Mouse (Mus musculus) CH12.LX (cell line): ENCODE data around the gene Oprm1. TPM values are rescaled to one million over a fixed set of nuclear protein-coding genes. Genes with fewer than 3 reads are reported as not detected.

ENCODE experiments used
- DNase-seq: peaks from one replicate; pipeline ENCODE4 v3.0.0-alpha.2; 2013; ENCODE audit errors: extremely low read depth
- H3K27ac ChIP-seq: 2 replicates; pipeline ENCODE4 v1.5.1; 2012; ENCODE audit warnings: low read depth, mild to moderate bottlenecking, control low read depth, moderate library complexity; ENCODE audit not compliant: insufficient read depth
- H3K27me3 ChIP-seq: replicated peaks from 2 replicates; pipeline ENCODE3; 2012; ENCODE audit warnings: inconsistent platforms
- H3K36me3 ChIP-seq, 2 experiments: replicated peaks in 1 of 2; 2 replicates each; pipeline versions ENCODE3 to v1.6.1; 2012; ENCODE audit warnings: inconsistent platforms in 1 of 2, low read length in 1 of 2, mild to moderate bottlenecking in 1 of 2, mixed read lengths in 1 of 2, moderate library complexity in 1 of 2; ENCODE audit not compliant: control insufficient read depth in 1 of 2, insufficient read depth in 1 of 2
- H3K4me1 ChIP-seq, 2 experiments: 2 replicates each; pipeline ENCODE4 v1.6.1; 2012; ENCODE audit warnings: inconsistent platforms in 1 of 2, moderate library complexity in 1 of 2; ENCODE audit not compliant: insufficient read depth in 2 of 2, control insufficient read depth in 1 of 2
- H3K4me2 ChIP-seq: 2 replicates; pipeline ENCODE4 v1.6.1; 2012; ENCODE audit warnings: low read depth, mild to moderate bottlenecking, control low read depth; ENCODE audit not compliant: poor library complexity, insufficient read depth, severe bottlenecking
- H3K4me3 ChIP-seq, 3 experiments: fragments of 150-350 bp in 1 of 3; sonication (generic) in 1 of 3; replicated peaks in 1 of 3; 2 replicates each; pipeline versions ENCODE3 to v1.5.1; 2011 to 2012; ENCODE audit warnings: low read depth in 2 of 3, low read length in 2 of 3, mild to moderate bottlenecking in 2 of 3, moderate library complexity in 2 of 3, control low read depth in 1 of 3, improper control_type of control experiment in 1 of 3, inconsistent platforms in 1 of 3, mixed read lengths in 1 of 3; ENCODE audit not compliant: poor library complexity in 1 of 3
- H3K79me2 ChIP-seq: replicated peaks from 2 replicates; pipeline ENCODE4 v1.6.1; 2012; ENCODE audit warnings: mild to moderate bottlenecking, moderate library complexity; ENCODE audit not compliant: control insufficient read depth, poor library complexity, insufficient read depth, severe bottlenecking; ENCODE audit errors: extremely low read depth
- H3K9ac ChIP-seq: 2 replicates; pipeline ENCODE4 v1.6.1; 2012; ENCODE audit warnings: low read depth, mild to moderate bottlenecking, control low read depth, moderate library complexity; ENCODE audit not compliant: insufficient read depth
- H3K9me3 ChIP-seq: replicated peaks from 2 replicates; pipeline ENCODE3; 2012; ENCODE audit warnings: low read length, inconsistent platforms, mixed read lengths
- BHLHE40 ChIP-seq: IDR thresholded peaks from 2 replicates; pipeline ENCODE4 v1.6.1; 2011; ENCODE audit warnings: mild to moderate bottlenecking, low read depth, low read length, improper control_type of control experiment
- CHD2 ChIP-seq: IDR thresholded peaks from 2 replicates; pipeline ENCODE4 v1.6.1; 2011; ENCODE audit warnings: low read length, improper control_type of control experiment
- E2F4 ChIP-seq: IDR thresholded peaks from 2 replicates; pipeline ENCODE4 v1.6.1; 2011; ENCODE audit warnings: low read depth, low read length, improper control_type of control experiment; ENCODE audit not compliant: insufficient replicate concordance
- ELF1 ChIP-seq: IDR thresholded peaks from 2 replicates; pipeline ENCODE4 v1.6.1; 2014; ENCODE audit warnings: low read depth, mild to moderate bottlenecking, inconsistent platforms, low read length, improper control_type of control experiment
- ETS1 ChIP-seq: conservative IDR thresholded peaks from 2 replicates; pipeline ENCODE4 v1.6.1; 2012; ENCODE audit warnings: low read depth, mild to moderate bottlenecking, inconsistent platforms, low read length, improper control_type of control experiment, moderate library complexity
- HCFC1 ChIP-seq: IDR thresholded peaks from 2 replicates; pipeline ENCODE4 v1.6.1; 2012; ENCODE audit warnings: low read depth, mild to moderate bottlenecking, inconsistent platforms, low read length, improper control_type of control experiment
- KAT2A ChIP-seq: IDR thresholded peaks from 2 replicates; pipeline ENCODE4 v1.6.1; 2012; ENCODE audit warnings: low read length, improper control_type of control experiment, inconsistent platforms; ENCODE audit not compliant: insufficient replicate concordance
- MAFK ChIP-seq: IDR thresholded peaks from 2 replicates; pipeline ENCODE4 v1.6.1; 2011; ENCODE audit warnings: low read length, improper control_type of control experiment; ENCODE audit not compliant: insufficient replicate concordance
- MAZ ChIP-seq: IDR thresholded peaks from 2 replicates; pipeline ENCODE4 v1.6.1; 2012; ENCODE audit warnings: low read depth, mild to moderate bottlenecking, inconsistent platforms, low read length, improper control_type of control experiment, moderate library complexity
- MXI1 ChIP-seq: IDR thresholded peaks from 2 replicates; pipeline ENCODE4 v1.6.1; 2011; ENCODE audit warnings: mild to moderate bottlenecking, low read depth, low read length, improper control_type of control experiment
- MYC ChIP-seq: IDR thresholded peaks from 2 replicates; pipeline ENCODE4 v1.6.1; 2011; ENCODE audit warnings: low read depth, mild to moderate bottlenecking, improper control_type of control experiment, low read length
- NELFE ChIP-seq: IDR thresholded peaks from 2 replicates; pipeline ENCODE4 v1.6.1; 2011; ENCODE audit warnings: low read depth, low read length, improper control_type of control experiment
- NRF1 ChIP-seq: IDR thresholded peaks from 2 replicates; pipeline ENCODE4 v1.6.1; 2014; ENCODE audit warnings: low read depth, mild to moderate bottlenecking, inconsistent platforms, low read length, improper control_type of control experiment, moderate library complexity
- PAX5 ChIP-seq: IDR thresholded peaks from 2 replicates; pipeline ENCODE4 v1.6.1; 2012; ENCODE audit warnings: low read length, inconsistent platforms, mixed read lengths
- SIN3A ChIP-seq: IDR thresholded peaks from 2 replicates; pipeline ENCODE4 v1.6.1; 2012; ENCODE audit warnings: low read length, improper control_type of control experiment, inconsistent platforms
- SMC3 ChIP-seq: IDR thresholded peaks from 2 replicates; pipeline ENCODE4 v1.6.1; 2011; ENCODE audit warnings: low read depth, low read length, improper control_type of control experiment
- TBP ChIP-seq: conservative IDR thresholded peaks from 2 replicates; pipeline ENCODE4 v1.6.1; 2011; ENCODE audit warnings: low read depth, low read length, improper control_type of control experiment
- TCF12 ChIP-seq: IDR thresholded peaks from 2 replicates; pipeline ENCODE4 v1.6.1; 2014; ENCODE audit warnings: low read depth, mild to moderate bottlenecking, inconsistent platforms, low read length, improper control_type of control experiment
- UBTF ChIP-seq: IDR thresholded peaks from 2 replicates; pipeline ENCODE4 v1.6.1; 2012; ENCODE audit warnings: low read depth, mild to moderate bottlenecking, inconsistent platforms, low read length, improper control_type of control experiment, moderate library complexity
- USF2 ChIP-seq: conservative IDR thresholded peaks from 2 replicates; pipeline ENCODE4 v1.6.1; 2011; ENCODE audit warnings: low read depth, low read length, improper control_type of control experiment
- ZKSCAN1 ChIP-seq: IDR thresholded peaks from 2 replicates; pipeline ENCODE4 v1.6.1; 2012; ENCODE audit warnings: low read depth, inconsistent platforms, low read length, improper control_type of control experiment, borderline replicate concordance
- ZNF384 ChIP-seq: IDR thresholded peaks from 2 replicates; pipeline ENCODE4 v1.6.1; 2012; ENCODE audit warnings: low read depth, low read length, improper control_type of control experiment, inconsistent platforms
- dilution Hi-C: fragments of 300-500 bp; cut with MboI; formaldehyde crosslinking; loops from 2 replicates; pipeline ENCODE4 v1.14.3; 2020; ENCODE audit warnings: low sequenced_read_pairs; ENCODE audit not compliant: extremely low pct_unique_long_range_greater_than_20kb, extremely low pct_ligation_motif_present
- in situ Hi-C: fragments of 300-500 bp; cut with MboI; formaldehyde crosslinking; loops from 3 replicates; pipeline ENCODE4 v1.14.3; 2019; ENCODE audit warnings: low sequenced_read_pairs, low pct_ligation_motif_present, low pct_unique_long_range_greater_than_20kb, mixed read lengths
- polyA plus RNA-seq: library from polyadenylated mRNA; unstranded; fragments of >175 nt; gene quantifications from 2 replicates; pipeline ENCODE4 v1.2.1, GENCODE M21; 2012; ENCODE audit warnings: low read depth; ENCODE audit not compliant: insufficient read length
- total RNA-seq, 2 experiments: library from RNA; depleted of rRNA; stranded (reverse); fragments of 300-350 nt in 1 of 2; fragments of >200 nt in 1 of 2; gene quantifications; 2 replicates each; pipeline ENCODE4 v1.2.3; 2012 to 2014

Gene Oprm1
- total and polyA plus RNA-seq, 3 experiments, result not detected

DNA sequence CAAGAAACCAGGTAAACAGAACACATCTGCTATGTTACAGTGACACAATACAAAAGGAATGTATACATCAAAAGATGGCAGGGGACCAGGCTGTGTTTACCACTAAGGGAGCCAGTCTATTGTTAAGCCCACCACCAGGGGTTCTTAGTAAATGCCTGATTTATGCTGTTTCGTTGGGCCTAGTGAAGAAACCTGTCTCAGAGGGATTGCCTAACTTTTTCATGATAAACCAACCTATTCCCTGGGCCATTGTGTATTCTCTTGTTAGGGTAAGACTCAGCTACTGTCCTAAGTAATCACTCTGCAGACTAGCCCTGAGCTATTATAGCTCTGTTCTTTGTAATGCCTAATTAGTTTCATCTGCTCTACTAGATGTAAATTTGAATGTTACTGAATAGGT, 62.3 kb downstream of the Oprm1 start:
- H3K27me3 ChIP-seq, result no peaks in the 10 kb centered on the region
- H3K4me3 ChIP-seq, result no peak overlapping the region
- TF ChIP-seq MYC, result no peak
- no peak for TF ChIP-seq USF2
- no peak overlapping the region for H3K9ac ChIP-seq
- dilution Hi-C loops (no loop called here), in situ Hi-C loops (no loop called here)
- no peak overlapping the region for H3K4me2 ChIP-seq
- H3K79me2 ChIP-seq, result no peaks in the 10 kb centered on the region
- no peaks in the 10 kb centered on the region for H3K4me1 ChIP-seq
- DNase-seq, result no peak
- H3K9me3 ChIP-seq, result no peaks in the 10 kb centered on the region
- H3K27ac ChIP-seq, result no peak overlapping the region
- H3K36me3 ChIP-seq, result no peaks in the 10 kb centered on the region

DNA sequence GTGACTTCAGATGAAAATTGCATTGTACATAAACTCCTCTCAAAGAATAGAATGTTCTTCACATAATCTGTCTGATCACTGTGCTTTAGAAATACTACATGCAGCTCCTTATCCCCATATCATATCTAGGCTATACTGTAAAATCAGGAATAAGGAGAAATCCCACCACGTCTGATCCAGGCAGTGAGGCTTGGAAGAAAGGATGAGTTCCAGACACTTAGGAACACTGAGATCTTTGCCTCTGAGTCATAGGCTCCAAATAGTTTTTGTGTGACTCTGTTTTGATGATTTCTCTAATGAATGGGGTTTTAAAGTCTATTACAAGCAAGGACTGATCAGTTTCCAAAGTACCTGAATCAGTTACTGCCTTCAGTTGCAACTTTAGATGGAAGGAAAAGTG, 83.9 kb downstream of the Oprm1 start:
- in situ Hi-C loops, result no loop called here
- TF ChIP-seq ZNF384 (no peak), ETS1 (no peak), BHLHE40 (no peak), CHD2 (no peak), MXI1 (no peak), SMC3 (no peak), ELF1 (no peak), TBP (no peak), MAZ (no peak)
- dilution Hi-C loops, result no loop called here
- no peak for DNase-seq
- Histone ChIP-seq H3K27me3 (no peaks in the 10 kb centered on the region), H3K4me2 (no peak overlapping the region), H3K27ac (no peak overlapping the region), H3K9ac (no peak overlapping the region), H3K4me3 (no peak overlapping the region), H3K9me3 (no peaks in the 10 kb centered on the region), H3K36me3 (no peaks in the 10 kb centered on the region), H3K79me2 (no peaks in the 10 kb centered on the region), H3K4me1 (no peaks in the 10 kb centered on the region)

- dilution Hi-C loops, result no loop called here
- no peak overlapping the region for H3K4me3 ChIP-seq
- H3K4me2 ChIP-seq, result no peak overlapping the region
- TF ChIP-seq KAT2A, result no peak
- no peak for TF ChIP-seq PAX5
- TF ChIP-seq SIN3A, result no peak
- TF ChIP-seq SMC3, result no peak
- no peak for TF ChIP-seq TCF12
- no peak for TF ChIP-seq ELF1
- TF ChIP-seq MAFK, result no peak
- no peak for TF ChIP-seq ZKSCAN1
- no peak for TF ChIP-seq TBP
- no peak for TF ChIP-seq NELFE
- TF ChIP-seq UBTF, result no peak
- TF ChIP-seq NRF1, result no peak
- no peak for TF ChIP-seq E2F4
- no peak for TF ChIP-seq HCFC1
- no peak for TF ChIP-seq ETS1
- TF ChIP-seq, all 38 proteins: peak for 0
- H3K9ac ChIP-seq, result no peak overlapping the region
- H3K79me2 ChIP-seq, result no peaks in the 10 kb centered on the region
- H3K36me3 ChIP-seq, result no peaks in the 10 kb centered on the region
- DNase-seq, result no peak
- H3K27me3 ChIP-seq, result no peaks in the 10 kb centered on the region
- no peak overlapping the region for H3K27ac ChIP-seq
- H3K9me3 ChIP-seq, result no peaks in the 10 kb centered on the region
- in situ Hi-C loops, result no loop called here
- peaks cover 4 to 14% of the 10 kb centered on the region in 2 experiments; a peak in 3 of 4 replicates for H3K4me1 ChIP-seq
Observed at GRCm38 (mm10) chr10:6846283-6846682, 88.0 kb downstream of the Oprm1 start.
